ENCODE assay signal across 18 mouse cellular contexts in the genomic region with DNA sequence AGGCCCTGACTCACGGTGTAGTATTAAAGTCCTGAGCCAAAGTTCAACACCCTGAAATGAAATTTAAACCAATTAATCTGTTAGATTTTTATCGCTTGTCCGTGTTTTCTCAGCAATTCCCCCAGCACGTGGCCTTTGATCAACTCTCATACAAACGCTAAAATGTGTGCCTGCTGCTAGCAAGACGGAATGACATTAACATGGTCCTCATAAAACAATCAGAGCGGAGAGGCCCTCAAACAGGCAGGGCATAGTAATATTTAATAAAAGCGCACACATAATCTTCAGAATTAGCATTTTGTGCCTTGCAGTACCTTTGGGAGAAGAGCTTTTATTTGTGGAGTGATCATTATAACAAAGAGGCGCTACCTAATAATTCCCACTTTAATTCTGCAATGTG.
A peak's percentile ranks its signal among the peaks of the same experiment; 100 is the strongest.
DNase-seq lines count a peak whose midpoint lies in the region; ATAC-seq and TF ChIP-seq lines count a peak whose summit lies in the region.
"Had no signal": no experiment of that assay in that cellular context is flagged by ENCODE, and none has a peak within 500 bp of the region (broad histone marks: within the 10 kb centered on the region; RNA-seq: fewer than 3 reads in every experiment).

No protein-coding gene starts in this region.

- 0 out of 2 replicates have a peak, but pooled peaks cover 4% of the 10 kb centered on the region for H3K4me1 ChIP-seq in intestine, embryonic 15.5 days (replicated peaks)
- no peaks in the 10 kb centered on the region for H3K4me1 ChIP-seq in intestine, postnatal 0 days (replicated peaks; ENCODE audit: control insufficient read depth, insufficient read depth, low read length)
- peaks cover 15% of the 10 kb centered on the region for H3K4me1 ChIP-seq in neural tube, embryonic 11.5 days (ENCODE audit: control insufficient read depth, insufficient read depth, low read length)
- no peaks in the 10 kb centered on the region for H3K4me1 ChIP-seq in hindbrain, postnatal 0 days (ENCODE audit: insufficient read depth, low read length)
- peaks cover 50% of the 10 kb centered on the region for H3K4me1 ChIP-seq in neural tube, embryonic 15.5 days

- 59% methylated on average over 9 of the region's 9 CpGs for WGBS in intestine, embryonic 15.5 days
- whole genome bisulfite sequencing in intestine, postnatal 0 days: 40% methylated on average over 9 of the region's 9 CpGs
- WGBS in neural tube, embryonic 11.5 days: 44% methylated on average over 9 of the region's 9 CpGs
- WGBS in hindbrain, postnatal 0 days: 33% methylated on average over 9 of the region's 9 CpGs
- 19% methylated on average over 9 of the region's 9 CpGs for WGBS in neural tube, embryonic 15.5 days

- H3K36me3 ChIP-seq in intestine, embryonic 15.5 days: no peaks in the 10 kb centered on the region
- no peaks in the 10 kb centered on the region for H3K36me3 ChIP-seq in intestine, postnatal 0 days (ENCODE audit: control insufficient read depth, insufficient read depth)
- H3K36me3 ChIP-seq in neural tube, embryonic 11.5 days (ENCODE audit: control insufficient read depth, insufficient read depth, low read length): no peaks in the 10 kb centered on the region
- H3K36me3 ChIP-seq in hindbrain, postnatal 0 days (ENCODE audit: insufficient read depth, low read length): no peaks in the 10 kb centered on the region
- H3K36me3 ChIP-seq in neural tube, embryonic 15.5 days: no peaks in the 10 kb centered on the region
- H3K36me3 ChIP-seq: embryonic facial prominence, embryonic 10.5 days; neural tube, embryonic 12.5 days had no signal

- no peak overlapping the region for H3K9ac ChIP-seq in intestine, embryonic 15.5 days
- H3K9ac ChIP-seq in intestine, postnatal 0 days (ENCODE audit: low read depth, low read length): no peak overlapping the region
- no peak overlapping the region for H3K9ac ChIP-seq in neural tube, embryonic 11.5 days (ENCODE audit: low read length)
- H3K9ac ChIP-seq in hindbrain, postnatal 0 days (replicated peaks; ENCODE audit: low read length): no peak overlapping the region
- H3K9ac ChIP-seq in neural tube, embryonic 15.5 days (replicated peaks): no peak overlapping the region
- H3K9ac ChIP-seq: liver, postnatal 0 days; neural tube, embryonic 12.5 days had no signal

- no peak overlapping the region for H3K4me3 ChIP-seq in intestine, embryonic 15.5 days (replicated peaks)
- no peak overlapping the region for H3K4me3 ChIP-seq in intestine, postnatal 0 days (ENCODE audit: low read depth, low read length)
- no peak overlapping the region for H3K4me3 ChIP-seq in neural tube, embryonic 11.5 days (ENCODE audit: low read depth, low read length)
- H3K4me3 ChIP-seq in hindbrain, postnatal 0 days (ENCODE audit: low read length): no peak overlapping the region
- no peak overlapping the region for H3K4me3 ChIP-seq in neural tube, embryonic 15.5 days (replicated peaks)
- H3K4me3 ChIP-seq: embryonic facial prominence, embryonic 10.5 days; neural tube, embryonic 12.5 days had no signal

- H3K27me3 ChIP-seq in intestine, embryonic 15.5 days (replicated peaks): no peaks in the 10 kb centered on the region
- H3K27me3 ChIP-seq in intestine, postnatal 0 days (replicated peaks; ENCODE audit: control insufficient read depth, insufficient read depth, low read length): no peaks in the 10 kb centered on the region
- no peaks in the 10 kb centered on the region for H3K27me3 ChIP-seq in neural tube, embryonic 11.5 days (ENCODE audit: control insufficient read depth, insufficient read depth, low read length)
- H3K27me3 ChIP-seq in hindbrain, postnatal 0 days (ENCODE audit: insufficient read depth, low read length): no peaks in the 10 kb centered on the region
- H3K27me3 ChIP-seq in neural tube, embryonic 15.5 days (replicated peaks): no peaks in the 10 kb centered on the region
- H3K27me3 ChIP-seq: neural tube, embryonic 12.5 days; Patski had no signal

- H3K4me2 ChIP-seq in intestine, embryonic 15.5 days (replicated peaks): no peak overlapping the region
- no peak overlapping the region for H3K4me2 ChIP-seq in intestine, postnatal 0 days (replicated peaks; ENCODE audit: low read depth)
- H3K4me2 ChIP-seq in neural tube, embryonic 11.5 days (ENCODE audit: low read depth): no peak overlapping the region
- no peak overlapping the region for H3K4me2 ChIP-seq in hindbrain, postnatal 0 days (ENCODE audit: low read depth, low read length)
- no peak overlapping the region for H3K4me2 ChIP-seq in neural tube, embryonic 15.5 days
- H3K4me2 ChIP-seq: neural tube, embryonic 12.5 days had no signal

- ATAC-seq in intestine, embryonic 15.5 days: peak; percentile 75
- no peak for ATAC-seq in intestine, postnatal 0 days
- ATAC-seq in neural tube, embryonic 11.5 days (ENCODE audit: insufficient read depth, low FRiP score, low TSS enrichment): no peak
- no peak for ATAC-seq in hindbrain, postnatal 0 days
- no peak; the same call in 1 of the 2 replicates for ATAC-seq in neural tube, embryonic 15.5 days (ENCODE audit: low FRiP score)
- ATAC-seq: activated CD4-positive, CD25-positive, alpha-beta regulatory T cell, adult 4 months; liver, postnatal 0 days; Patski had no signal

- no peak overlapping the region for H3K27ac ChIP-seq in intestine, embryonic 15.5 days
- no peak overlapping the region for H3K27ac ChIP-seq in intestine, postnatal 0 days (ENCODE audit: low read depth, low read length)
- peak overlapping the region; percentile 37; the same call in 1 of the 2 replicates for H3K27ac ChIP-seq in neural tube, embryonic 11.5 days (ENCODE audit: low read depth, low read length)
- no peak overlapping the region for H3K27ac ChIP-seq in hindbrain, postnatal 0 days
- H3K27ac ChIP-seq in neural tube, embryonic 15.5 days (replicated peaks): peak overlapping the region; percentile 64
- H3K27ac ChIP-seq: embryonic facial prominence, embryonic 10.5 days; neural tube, embryonic 12.5 days had no signal

- no peak for TF ChIP-seq CTCF in intestine, postnatal 0 days (IDR thresholded peaks at IDR 0.05; ENCODE audit: low read depth)
- TF ChIP-seq CTCF in hindbrain, postnatal 0 days (IDR thresholded peaks at IDR 0.05; ENCODE audit: low read depth): no peak

- no peak for DNase-seq in neural tube, embryonic 11.5 days (ENCODE audit: low spot score)
- DNase-seq in neural tube, embryonic 10.5 days (ENCODE audit: extremely low spot score, low spot score): no peak
- DNase-seq in hindbrain, postnatal 0 days (ENCODE audit: low spot score): peak; percentile 1
- DNase-seq in gastrocnemius, adult 18-20 months (ENCODE audit: low spot score): no peak
- DNase-seq: adrenal gland, postnatal 14 days; cerebellum, adult 18-20 months; kidney, postnatal 25 days; liver; liver, postnatal 0 days; lung, postnatal 14 days; thymus, postnatal 36 days had no signal

- no peaks in the 10 kb centered on the region for H3K9me3 ChIP-seq in intestine, embryonic 15.5 days
- H3K9me3 ChIP-seq in intestine, postnatal 0 days (ENCODE audit: control insufficient read depth): no peaks in the 10 kb centered on the region
- no peaks in the 10 kb centered on the region for H3K9me3 ChIP-seq in neural tube, embryonic 11.5 days (ENCODE audit: control insufficient read depth, low read length)
- no peaks in the 10 kb centered on the region for H3K9me3 ChIP-seq in hindbrain, postnatal 0 days (ENCODE audit: low read length)
- no peaks in the 10 kb centered on the region for H3K9me3 ChIP-seq in neural tube, embryonic 15.5 days (replicated peaks)
- H3K9me3 ChIP-seq: embryonic facial prominence, embryonic 10.5 days; neural tube, embryonic 12.5 days had no signal

Comparison
In these comparisons a context has a peak if more than half of its experiments do, and no peak if none do; other contexts are left out.
1. H3K27ac ChIP-seq: peak in neural tube, embryonic 11.5 days (single experiment) and neural tube, embryonic 15.5 days (single experiment); none in intestine, embryonic 15.5 days (single experiment), intestine, postnatal 0 days (single experiment) and hindbrain, postnatal 0 days (single experiment).